Mouse (Mus musculus) lung, postnatal 25 days (tissue): ENCODE data around the gene Gm47841.
A peak's percentile ranks its signal among the peaks of the same experiment; 100 is the strongest.

ENCODE experiments used
- DNase-seq: peaks from one replicate; pipeline ENCODE4 v3.0.0; 2022; ENCODE audit warnings: low spot score

Gene Gm47841

GRCm38 (mm10) chr15:101042613-101043012 lies 4.6 kb downstream of the Gm47841 start:
- DNase-seq = peak; percentile 43

- no peak for DNase-seq
These were observed 5.2 kb downstream of the Gm47841 start for GRCm38 (mm10) chr15:101041966-101042365.

- DNase-seq = no peak
These were observed 7.5 kb downstream of the Gm47841 start for GRCm38 (mm10) chr15:101039651-101040050.

GRCm38 (mm10) chr15:101028960-101029359 lies 18.2 kb downstream of the Gm47841 start:
- no peak for DNase-seq

GRCm38 (mm10) chr15:101011352-101011751 lies 35.8 kb downstream of the Gm47841 start:
- DNase-seq = no peak

- no peak for DNase-seq
These were observed 38.7 kb downstream of the Gm47841 start for GRCm38 (mm10) chr15:101008386-101009010.

GRCm38 (mm10) chr15:101007236-101007635 lies 40.0 kb downstream of the Gm47841 start:
- no peak for DNase-seq

- peak; percentile 51 for DNase-seq
These were observed 40.8 kb downstream of the Gm47841 start for GRCm38 (mm10) chr15:101006251-101007040.

- DNase-seq = no peak
These were observed 41.5 kb downstream of the Gm47841 start for GRCm38 (mm10) chr15:101005717-101006116.

GRCm38 (mm10) chr15:101004538-101004937 lies 42.7 kb downstream of the Gm47841 start:
- no peak for DNase-seq

- no peak for DNase-seq
These were observed 44.7 kb downstream of the Gm47841 start for GRCm38 (mm10) chr15:101002466-101002865.

- no peak for DNase-seq
These were observed 45.5 kb downstream of the Gm47841 start for GRCm38 (mm10) chr15:101001685-101002084.

- DNase-seq = peak; percentile 11
These were observed 50.1 kb downstream of the Gm47841 start for GRCm38 (mm10) chr15:100997090-100997489.
